Mouse (Mus musculus): ENCODE data around the gene Tmtc1. TPM values are rescaled to one million over a fixed set of nuclear protein-coding genes. Genes with fewer than 3 reads are reported as not detected.

Tmtc1 gene
- polyA plus RNA-seq, 1 experiment from 2014 or later = 1.8 TPM

DNA sequence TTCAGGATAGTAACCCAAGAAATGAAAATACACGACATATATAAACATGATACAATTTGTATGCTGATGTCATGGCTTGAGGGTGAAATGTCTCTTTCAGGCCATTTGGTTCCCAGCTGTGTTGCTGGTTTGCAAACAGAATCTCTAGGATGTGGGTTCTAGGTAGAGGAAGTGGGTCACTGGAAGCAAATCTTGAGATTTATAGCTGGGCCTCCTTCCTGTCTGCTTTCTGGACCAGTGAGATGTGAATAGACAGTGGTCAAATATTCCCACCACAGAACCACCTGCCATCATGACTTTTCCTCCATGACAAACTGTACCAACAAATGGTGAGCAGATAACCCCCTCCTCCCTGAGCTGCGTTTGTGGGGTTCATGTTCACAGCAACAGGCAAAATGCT lies 186.4 kb downstream of the Tmtc1 start:
- H3K36me3 ChIP-seq (ENCODE audit: control insufficient read depth, insufficient read depth, low read length) = no peaks in the 10 kb centered on the region
- no peaks in the 10 kb centered on the region for H3K27me3 ChIP-seq (ENCODE audit: control insufficient read depth, insufficient read depth, low read depth, low read length)
- H3K9ac ChIP-seq (ENCODE audit: low read length) = no peak overlapping the region
- H3K4me2 ChIP-seq (ENCODE audit: low read depth, low read length) = no peak overlapping the region
- H3K4me1 ChIP-seq (replicated peaks; ENCODE audit: control insufficient read depth, insufficient read depth, low read length) = peaks cover 4% of the 10 kb centered on the region; the same call in 1 of the 2 replicates
- H3K4me3 ChIP-seq (ENCODE audit: low read length) = no peak overlapping the region
- no peaks in the 10 kb centered on the region for H3K9me3 ChIP-seq (ENCODE audit: control insufficient read depth, low read length)
- WGBS = 80% methylated on average over 2 of the region's 2 CpGs
- no peak for ATAC-seq (ENCODE audit: low read depth)
- no peak overlapping the region for H3K27ac ChIP-seq (ENCODE audit: low read length)

DNA sequence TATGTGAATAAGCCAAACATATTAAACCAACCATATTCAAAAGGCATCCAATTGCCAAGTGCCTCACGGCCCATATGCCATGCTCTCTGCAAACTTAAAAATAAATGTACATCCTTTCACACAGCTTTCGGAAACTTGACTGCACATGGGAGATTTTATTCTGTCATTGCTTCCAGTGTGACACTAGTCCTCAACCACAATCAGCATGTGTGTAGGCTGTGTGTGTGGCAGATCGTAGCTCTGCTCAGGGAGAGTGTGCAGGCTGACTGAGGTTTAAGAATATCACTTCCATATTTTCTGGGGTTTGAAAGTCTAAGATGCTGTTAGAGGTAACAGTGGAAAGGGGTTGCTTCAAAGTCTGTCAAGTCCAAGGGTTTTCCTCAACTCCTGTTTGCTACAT lies 188.1 kb downstream of the Tmtc1 start:
- H3K4me3 ChIP-seq (ENCODE audit: low read length) = no peak overlapping the region
- no peak overlapping the region for H3K27ac ChIP-seq (ENCODE audit: low read length)
- 66% methylated on average over 3 of the region's 3 CpGs for WGBS
- H3K9me3 ChIP-seq (ENCODE audit: control insufficient read depth, low read length) = no peaks in the 10 kb centered on the region
- H3K4me1 ChIP-seq (replicated peaks; ENCODE audit: control insufficient read depth, insufficient read depth, low read length) = peaks cover 4% of the 10 kb centered on the region; the same call in 1 of the 2 replicates
- H3K36me3 ChIP-seq (ENCODE audit: control insufficient read depth, insufficient read depth, low read length) = no peaks in the 10 kb centered on the region
- H3K4me2 ChIP-seq (ENCODE audit: low read depth, low read length) = no peak overlapping the region
- ATAC-seq (ENCODE audit: low read depth) = no peak
- no peak overlapping the region for H3K9ac ChIP-seq (ENCODE audit: low read length)
- H3K27me3 ChIP-seq (ENCODE audit: control insufficient read depth, insufficient read depth, low read depth, low read length) = no peaks in the 10 kb centered on the region

DNA sequence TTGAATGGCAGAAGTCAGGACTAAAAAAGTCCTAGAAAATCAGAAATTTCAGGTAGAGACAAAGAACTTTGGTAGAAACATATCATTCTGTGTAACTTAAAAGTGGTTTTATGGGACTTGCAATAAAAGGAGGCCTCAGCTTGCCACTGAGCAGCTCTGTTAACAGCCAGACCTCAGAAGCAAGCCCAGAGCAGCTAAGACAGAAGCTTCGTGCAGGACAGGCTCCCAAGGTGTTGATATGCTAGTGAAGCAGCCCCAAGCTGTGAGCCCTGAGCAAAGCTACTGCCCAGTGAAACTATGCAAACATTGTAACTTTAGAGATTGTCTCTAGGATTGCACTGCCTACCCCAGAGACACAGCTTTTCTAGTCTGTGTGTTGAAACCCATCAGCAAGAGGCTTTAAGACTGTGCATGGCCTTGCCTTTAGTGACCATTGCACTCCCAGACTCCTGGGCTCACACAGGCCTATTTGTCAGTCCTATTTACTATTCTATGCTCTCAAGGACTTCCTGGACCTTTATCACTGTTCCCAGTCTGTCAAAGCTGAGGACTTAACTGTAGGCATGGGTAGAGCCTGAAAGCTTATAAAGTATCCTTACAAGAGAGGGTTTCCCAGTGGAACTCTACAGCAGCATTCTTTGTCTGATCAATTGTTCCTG lies 188.7 kb downstream of the Tmtc1 start:
- Histone ChIP-seq H3K4me3 (ENCODE audit: low read length) (no peak overlapping the region), H3K9ac (ENCODE audit: low read length) (no peak overlapping the region), H3K9me3 (ENCODE audit: control insufficient read depth, low read length) (no peaks in the 10 kb centered on the region), H3K4me2 (ENCODE audit: low read depth, low read length) (no peak overlapping the region), H3K27ac (ENCODE audit: low read length) (no peak overlapping the region), H3K27me3 (ENCODE audit: control insufficient read depth, insufficient read depth, low read depth, low read length) (no peaks in the 10 kb centered on the region), H3K4me1 (replicated peaks; ENCODE audit: control insufficient read depth, insufficient read depth, low read length) (peaks cover 4% of the 10 kb centered on the region; the same call in 1 of the 2 replicates), H3K36me3 (ENCODE audit: control insufficient read depth, insufficient read depth, low read length) (no peaks in the 10 kb centered on the region)
- ATAC-seq (ENCODE audit: low read depth) = no peak
- 60% methylated on average over 1 of the region's 1 CpGs for WGBS

GRCm38 (mm10) chr6:148249221-148249620 lies 195.0 kb downstream of the Tmtc1 start:
- Histone ChIP-seq H3K27me3 (ENCODE audit: control insufficient read depth, insufficient read depth, low read depth, low read length) (no peaks in the 10 kb centered on the region), H3K9ac (ENCODE audit: low read length) (no peak overlapping the region), H3K4me3 (ENCODE audit: low read length) (no peak overlapping the region), H3K9me3 (ENCODE audit: control insufficient read depth, low read length) (no peaks in the 10 kb centered on the region), H3K27ac (ENCODE audit: low read length) (no peak overlapping the region), H3K36me3 (ENCODE audit: control insufficient read depth, insufficient read depth, low read length) (no peaks in the 10 kb centered on the region; the same call in 1 of the 2 replicates), H3K4me1 (replicated peaks; ENCODE audit: control insufficient read depth, insufficient read depth, low read length) (no peaks in the 10 kb centered on the region), H3K4me2 (ENCODE audit: low read depth, low read length) (no peak overlapping the region)
- WGBS = 73% methylated on average over 3 of the region's 3 CpGs
- no peak for ATAC-seq (ENCODE audit: low read depth)

DNA sequence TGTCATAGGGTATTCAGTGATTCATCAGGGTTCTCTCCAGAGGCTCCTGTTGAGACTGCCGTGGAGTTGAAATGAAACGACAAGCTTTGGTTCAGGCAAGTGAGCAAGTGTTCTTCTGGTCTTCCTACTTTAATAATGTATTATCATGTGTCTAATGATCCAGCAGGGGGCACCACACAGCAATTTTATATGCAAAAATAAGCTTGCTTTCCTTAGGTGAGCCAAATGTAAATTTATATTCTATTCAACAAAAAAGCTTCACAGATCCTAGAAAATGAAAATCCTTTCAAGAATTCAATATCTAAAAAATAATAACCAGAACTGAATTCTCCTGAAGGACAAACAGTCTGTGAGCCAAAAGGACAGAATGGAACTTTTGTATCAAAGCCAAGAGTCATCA lies 195.6 kb downstream of the Tmtc1 start:
- Histone ChIP-seq H3K4me3 (ENCODE audit: low read length) (no peak overlapping the region), H3K27ac (ENCODE audit: low read length) (no peak overlapping the region), H3K9ac (ENCODE audit: low read length) (no peak overlapping the region), H3K4me2 (ENCODE audit: low read depth, low read length) (no peak overlapping the region), H3K36me3 (ENCODE audit: control insufficient read depth, insufficient read depth, low read length) (no peaks in the 10 kb centered on the region; the same call in 1 of the 2 replicates), H3K9me3 (ENCODE audit: control insufficient read depth, low read length) (no peaks in the 10 kb centered on the region), H3K27me3 (ENCODE audit: control insufficient read depth, insufficient read depth, low read depth, low read length) (no peaks in the 10 kb centered on the region), H3K4me1 (replicated peaks; ENCODE audit: control insufficient read depth, insufficient read depth, low read length) (no peaks in the 10 kb centered on the region)
- 24% methylated on average over 2 of the region's 2 CpGs for WGBS
- ATAC-seq (ENCODE audit: low read depth) = no peak

DNA sequence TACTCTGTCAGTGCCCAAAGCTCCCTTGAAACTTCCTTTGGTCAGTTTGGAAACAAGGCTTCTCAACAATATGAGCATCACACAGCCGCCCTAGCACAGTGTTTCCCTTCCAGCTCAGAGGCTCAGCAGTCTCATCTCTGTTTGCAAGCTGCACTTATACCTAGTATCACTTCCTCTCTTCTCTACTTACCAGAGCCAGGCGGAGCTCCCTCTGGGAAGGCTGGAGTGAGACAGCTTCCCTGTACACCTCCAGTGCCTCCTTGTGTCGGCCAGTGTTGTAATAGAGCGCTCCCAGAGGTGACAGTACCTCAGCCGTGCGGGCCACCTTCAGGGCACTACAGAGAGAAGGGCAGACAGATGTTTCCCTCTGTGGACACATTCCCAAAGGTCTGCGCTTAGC lies 197.6 kb downstream of the Tmtc1 start:
- Histone ChIP-seq H3K4me3 (ENCODE audit: low read length) (no peak overlapping the region), H3K27ac (ENCODE audit: low read length) (no peak overlapping the region), H3K36me3 (ENCODE audit: control insufficient read depth, insufficient read depth, low read length) (no peaks in the 10 kb centered on the region; the same call in 1 of the 2 replicates), H3K9me3 (ENCODE audit: control insufficient read depth, low read length) (no peaks in the 10 kb centered on the region), H3K27me3 (ENCODE audit: control insufficient read depth, insufficient read depth, low read depth, low read length) (no peaks in the 10 kb centered on the region), H3K4me2 (ENCODE audit: low read depth, low read length) (no peak overlapping the region), H3K9ac (ENCODE audit: low read length) (no peak overlapping the region), H3K4me1 (replicated peaks; ENCODE audit: control insufficient read depth, insufficient read depth, low read length) (no peaks in the 10 kb centered on the region)
- WGBS = 68% methylated on average over 7 of the region's 7 CpGs
- no peak for ATAC-seq (ENCODE audit: low read depth)

DNA sequence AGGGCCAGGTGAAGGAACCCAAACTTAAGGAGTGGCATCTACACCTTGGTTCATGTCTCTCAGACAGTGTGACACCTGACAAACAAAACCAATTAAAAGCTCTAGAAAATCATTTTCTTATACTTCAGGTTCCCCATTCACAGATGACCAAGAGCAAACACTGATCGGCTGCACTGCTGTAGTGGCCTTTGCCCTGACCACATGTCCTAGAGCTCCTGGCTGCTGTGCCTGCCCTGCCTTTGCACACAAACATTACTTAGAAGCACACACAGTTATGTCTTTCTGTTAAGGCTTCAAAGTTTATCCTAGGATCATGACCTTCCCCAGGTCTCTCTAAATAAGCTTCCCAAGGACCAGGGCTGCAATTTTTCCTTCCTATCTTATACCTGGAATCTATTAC lies 199.4 kb downstream of the Tmtc1 start:
- H3K4me3 ChIP-seq (ENCODE audit: low read length) = no peak overlapping the region
- no peak for ATAC-seq (ENCODE audit: low read depth)
- no peak overlapping the region for H3K27ac ChIP-seq (ENCODE audit: low read length)
- H3K36me3 ChIP-seq (ENCODE audit: control insufficient read depth, insufficient read depth, low read length) = no peaks in the 10 kb centered on the region; the same call in 1 of the 2 replicates
- H3K9ac ChIP-seq (ENCODE audit: low read length) = no peak overlapping the region
- no peaks in the 10 kb centered on the region for H3K4me1 ChIP-seq (replicated peaks; ENCODE audit: control insufficient read depth, insufficient read depth, low read length)
- no peak overlapping the region for H3K4me2 ChIP-seq (ENCODE audit: low read depth, low read length)
- H3K27me3 ChIP-seq (ENCODE audit: control insufficient read depth, insufficient read depth, low read depth, low read length) = no peaks in the 10 kb centered on the region
- H3K9me3 ChIP-seq (ENCODE audit: control insufficient read depth, low read length) = no peaks in the 10 kb centered on the region
- WGBS = 55% methylated on average over 1 of the region's 1 CpGs

- no peak for ATAC-seq (ENCODE audit: low read depth)
These were observed 201.9 kb downstream of the Tmtc1 start for GRCm38 (mm10) chr6:148242304-148242703.

GRCm38 (mm10) chr6:148241685-148242084 lies 202.5 kb downstream of the Tmtc1 start:
- no peaks in the 10 kb centered on the region for H3K27me3 ChIP-seq (ENCODE audit: control insufficient read depth, insufficient read depth, low read depth, low read length)
- no peak for ATAC-seq (ENCODE audit: low read depth)
- no peak overlapping the region for H3K4me3 ChIP-seq (ENCODE audit: low read length)
- H3K4me2 ChIP-seq (ENCODE audit: low read depth, low read length) = no peak overlapping the region
- H3K4me1 ChIP-seq (replicated peaks; ENCODE audit: control insufficient read depth, insufficient read depth, low read length) = no peaks in the 10 kb centered on the region
- 82% methylated on average over 5 of the region's 5 CpGs for WGBS
- H3K9ac ChIP-seq (ENCODE audit: low read length) = no peak overlapping the region
- no peaks in the 10 kb centered on the region for H3K9me3 ChIP-seq (ENCODE audit: control insufficient read depth, low read length)
- no peaks in the 10 kb centered on the region; the same call in 1 of the 2 replicates for H3K36me3 ChIP-seq (ENCODE audit: control insufficient read depth, insufficient read depth, low read length)
- no peak overlapping the region for H3K27ac ChIP-seq (ENCODE audit: low read length)

More at GRCm38 (mm10) chr6:148242304-148242703, 201.9 kb downstream of the Tmtc1 start:
- Histone ChIP-seq H3K9ac (ENCODE audit: low read length) (no peak overlapping the region), H3K9me3 (ENCODE audit: control insufficient read depth, low read length) (no peaks in the 10 kb centered on the region), H3K4me1 (replicated peaks; ENCODE audit: control insufficient read depth, insufficient read depth, low read length) (no peaks in the 10 kb centered on the region), H3K36me3 (ENCODE audit: control insufficient read depth, insufficient read depth, low read length) (no peaks in the 10 kb centered on the region; the same call in 1 of the 2 replicates), H3K4me3 (ENCODE audit: low read length) (no peak overlapping the region), H3K27ac (ENCODE audit: low read length) (no peak overlapping the region), H3K4me2 (ENCODE audit: low read depth, low read length) (no peak overlapping the region), H3K27me3 (ENCODE audit: control insufficient read depth, insufficient read depth, low read depth, low read length) (no peaks in the 10 kb centered on the region)
- 66% methylated on average over 3 of the region's 3 CpGs for WGBS

Measured in lung, embryonic 16.5 days (tissue).